9 mouse cellular contexts compared by ENCODE assay signal in genomic region chr7:130754790-130755189, GRCm38 (mm10). TPM values are rescaled to one million over a fixed set of nuclear protein-coding genes. Genes with fewer than 3 reads are reported as not detected.
DNase-seq lines count a peak whose midpoint lies in the region; ATAC-seq and TF ChIP-seq lines count a peak whose summit lies in the region.
"Had no signal": no experiment of that assay in that cellular context is flagged by ENCODE, and none has a peak within 500 bp of the region (broad histone marks: within the 10 kb centered on the region; RNA-seq: fewer than 3 reads in every experiment).

No protein-coding gene starts in this region.

- no peaks in the 10 kb centered on the region for H3K27me3 ChIP-seq in kidney, embryonic 14.5 days (ENCODE audit: control insufficient read depth, insufficient read depth, low read length)
- H3K27me3 ChIP-seq in thymus, adult 2 months (ENCODE audit: control insufficient read depth, insufficient read depth, low read length) = no peaks in the 10 kb centered on the region

- TF ChIP-seq CTCF in thymus, adult 2 months (IDR thresholded peaks at IDR 0.05; ENCODE audit: borderline replicate concordance, control insufficient read depth, extremely low read depth, insufficient read depth, low read length, poor library complexity) = no peak

- peak; percentile 18 to 26 for DNase-seq in kidney, postnatal 36 days
- peak; percentile 39 for DNase-seq in cerebellum, adult 11 months
- peak; percentile 23 for DNase-seq in mesoderm, embryonic 11.5 days (ENCODE audit: low read depth, low spot score)
- DNase-seq in layer of hippocampus, adult 18-20 months (ENCODE audit: low spot score in 2 of 2) = no peak
- no peak for DNase-seq in thymus, adult 2 months
- no peak for DNase-seq in spleen, postnatal 36 days (ENCODE audit: low spot score in 2 of 2)

- no peaks in the 10 kb centered on the region for H3K4me1 ChIP-seq in kidney, embryonic 14.5 days (ENCODE audit: control insufficient read depth, insufficient read depth, low read length)
- no peaks in the 10 kb centered on the region for H3K4me1 ChIP-seq in thymus, adult 2 months (replicated peaks; ENCODE audit: control insufficient read depth, insufficient read depth, low read length)

- H3K4me3 ChIP-seq in kidney, embryonic 14.5 days (ENCODE audit: low read length) = no peak overlapping the region
- H3K4me3 ChIP-seq in thymus, adult 2 months (ENCODE audit: control insufficient read depth, insufficient read depth, low read length) = no peak overlapping the region
- H3K4me3 ChIP-seq: myocyte had no signal

- peaks cover 49% of the 10 kb centered on the region for H3K36me3 ChIP-seq in kidney, embryonic 14.5 days (ENCODE audit: control insufficient read depth, insufficient read depth, low read length)
- no peaks in the 10 kb centered on the region for H3K36me3 ChIP-seq in thymus, adult 2 months (ENCODE audit: control insufficient read depth, insufficient read depth, low read length)

- 95% methylated on average over 2 of the region's 2 CpGs for WGBS in kidney, embryonic 14.5 days
- whole genome bisulfite sequencing in thymus, adult 2 months = 94% methylated on average over 2 of the region's 2 CpGs

- H3K4me2 ChIP-seq in kidney, embryonic 14.5 days (replicated peaks; ENCODE audit: low read depth, low read length) = no peak overlapping the region

- H3K9ac ChIP-seq in kidney, embryonic 14.5 days (ENCODE audit: low read depth, low read length) = no peak overlapping the region

- TF ChIP-seq POLR2A in thymus, adult 2 months (IDR thresholded peaks at IDR 0.05; ENCODE audit: control insufficient read depth, extremely low read depth, insufficient read depth, low read length, poor library complexity) = no peak

- ATAC-seq in kidney, embryonic 14.5 days (ENCODE audit: low FRiP score, low TSS enrichment) = no peak
- peak; percentile 18; the same call in 1 of the 2 replicates for ATAC-seq in granulocyte monocyte progenitor cell, adult 5-6 weeks (replicated peaks; ENCODE audit: poor library complexity, severe bottlenecking)

- H3K27ac ChIP-seq in kidney, embryonic 14.5 days (ENCODE audit: low read depth, low read length) = no peak overlapping the region
- no peak overlapping the region for H3K27ac ChIP-seq in thymus, adult 2 months (ENCODE audit: control insufficient read depth, insufficient read depth, low read length)

- H3K9me3 ChIP-seq in kidney, embryonic 14.5 days (ENCODE audit: control insufficient read depth, low read length) = no peaks in the 10 kb centered on the region

RNA-seq across cellular contexts. Expression of gene Btbd16, which starts 19.1 kb away (rescaled TPM):
- polyA plus RNA-seq in kidney, embryonic 14.5 days (2014; fragmentation: Nextera tagmentation; extraction: Ambion mirVana) = not detected in 2 replicates
- 1.1 TPM in 1 of 2 replicates, not detected in the other for total RNA-seq in granulocyte monocyte progenitor cell, adult 5-6 weeks (2014; fragmentation: Nextera tagmentation)
- 0.47 TPM in 1 of 2 replicates, not detected in the other for total RNA-seq in granulocyte monocyte progenitor cell, adult 5-6 weeks (2017)
- total RNA-seq in layer of hippocampus, adult 18-20 months (2021) = under 1 TPM; 0.74 to 0.94 TPM
- polyA plus RNA-seq in thymus, adult 2 months (2012; rRNA removed) = 0.13 and 0.15 TPM in 2 replicates
- polyA plus RNA-seq: myocyte had no signal

Comparison
In these comparisons a context has a peak if more than half of its experiments do, and no peak if none do; other contexts are left out.
1. DNase-seq: peak in kidney, postnatal 36 days (2 of 2), cerebellum, adult 11 months (single experiment) and mesoderm, embryonic 11.5 days (single experiment); none in layer of hippocampus, adult 18-20 months (0 of 2), thymus, adult 2 months (single experiment) and spleen, postnatal 36 days (0 of 2).